Mouse (Mus musculus): Measurements from ENCODE around the gene Etnk1.

Etnk1 gene

DNA sequence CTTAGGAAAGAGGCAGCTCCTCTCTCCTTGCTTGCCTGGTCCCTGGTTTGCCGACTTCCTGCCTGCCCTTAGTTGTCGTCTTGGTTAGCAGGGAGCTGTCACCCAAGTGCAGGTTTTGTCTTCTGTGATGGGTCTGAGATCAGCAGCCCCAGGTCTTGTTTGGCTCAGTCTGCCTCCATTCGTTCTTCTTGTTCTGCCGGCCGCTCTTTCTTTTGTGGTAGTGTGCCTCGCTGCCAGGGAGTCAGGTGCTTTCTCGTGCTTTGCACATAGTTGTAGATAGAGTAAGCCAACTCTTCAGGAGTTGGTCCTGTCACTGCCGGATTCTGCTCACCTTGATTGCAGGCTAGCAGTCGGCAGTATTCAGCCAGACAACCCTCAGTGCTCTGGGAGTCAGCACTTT, 9.6 kb downstream of the Etnk1 start:
- ChIA-PET POLR2A (interaction anchor here (0.5 to 14.8 kb wide), 27 partner anchors 8 to 139 kb away, joined by 3 to 306 read pairs (median 7); partner anchors contain the start of gene Etnk1 (in 2 of the 4)), CTCF (interaction anchor here in 2 of 4 experiments (0.6 to 2.1 kb wide), 5 partner anchors 12 to 141 kb away, joined by 3 to 13 read pairs (median 4); no protein-coding TSS in a partner anchor)

DNA sequence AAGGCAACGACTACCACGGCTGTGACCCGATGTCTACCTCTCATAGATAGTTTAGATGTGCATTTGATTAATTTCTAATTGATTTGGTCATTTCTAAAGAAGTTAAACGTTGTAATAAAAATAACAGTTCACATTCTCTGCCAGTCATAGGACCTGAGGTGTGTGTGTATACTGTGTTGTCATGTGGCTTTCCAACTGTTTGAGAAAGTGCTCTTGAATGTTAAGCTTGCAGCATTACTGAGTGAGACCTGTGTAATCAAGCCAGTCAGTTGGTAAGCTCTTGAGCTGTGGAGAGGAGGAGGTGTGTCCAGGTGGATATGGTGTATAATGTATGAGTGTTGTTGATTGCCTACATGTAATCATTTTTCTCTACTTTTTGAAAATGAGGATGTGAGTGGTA, 12.2 kb downstream of the Etnk1 start:
- ChIA-PET CTCF (interaction anchor here in 1 of 4 experiments (0.8 kb wide), 1 partner anchor 10 kb away, joined by 3 read pairs; no protein-coding TSS in a partner anchor), POLR2A (interaction anchor here (0.6 to 14.8 kb wide), 14 partner anchors 8 to 144 kb away, joined by 3 to 306 read pairs (median 4); partner anchors contain the start of gene Etnk1 (in 1 of the 4))

DNA sequence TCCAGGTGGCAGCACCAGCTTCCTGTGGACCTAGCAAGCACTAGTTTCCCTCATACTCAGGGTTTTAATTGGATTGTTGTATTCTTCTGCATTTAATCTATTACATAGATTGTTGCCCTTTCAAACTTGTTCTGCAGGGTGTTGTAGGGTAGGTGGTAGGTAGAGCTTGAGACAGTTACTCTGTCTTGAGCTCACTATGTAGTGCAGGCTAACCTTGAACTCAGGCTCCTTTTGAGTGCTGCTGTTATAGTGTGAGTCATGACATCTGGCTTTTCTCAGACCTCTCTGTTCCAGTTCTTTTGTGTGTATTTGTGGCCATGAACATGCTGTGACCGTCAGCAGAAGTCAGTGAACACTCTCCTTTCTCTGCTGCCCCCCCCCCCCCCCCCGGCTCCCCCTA, 12.7 kb downstream of the Etnk1 start:
- POLR2A ChIA-PET = interaction anchor here (0.6 to 14.8 kb wide), 17 partner anchors 8 to 144 kb away, joined by 3 to 306 read pairs (median 4); partner anchors contain the start of gene Etnk1 (in 2 of the 4)
- CTCF ChIA-PET = interaction anchor here in 1 of 4 experiments (0.8 kb wide), 1 partner anchor 9 kb away, joined by 3 read pairs; no protein-coding TSS in a partner anchor

DNA sequence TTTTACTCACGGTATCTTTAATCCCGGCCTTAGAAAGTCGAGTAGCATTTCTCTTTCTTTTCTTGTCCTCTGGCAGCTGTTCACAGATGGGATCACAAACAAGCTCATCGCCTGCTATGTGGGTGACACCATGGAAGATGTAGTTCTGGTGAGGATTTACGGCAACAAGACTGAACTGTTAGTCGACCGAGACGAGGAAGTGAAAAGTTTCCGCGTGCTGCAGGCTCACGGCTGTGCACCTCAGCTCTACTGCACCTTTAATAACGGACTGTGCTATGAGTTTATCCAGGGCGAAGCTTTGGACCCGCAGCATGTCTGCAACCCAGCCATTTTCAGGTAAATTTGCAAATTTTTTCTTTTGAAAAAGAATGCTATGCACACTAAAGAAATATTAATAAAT, 13.5 kb downstream of the Etnk1 start:
- CTCF ChIA-PET = interaction anchor here in 2 of 4 experiments (0.5 to 0.6 kb wide), 2 partner anchors 11 to 1785 kb away, joined by 3 read pairs; no protein-coding TSS in a partner anchor
- POLR2A ChIA-PET = interaction anchor here in 3 of 4 experiments (0.6 to 14.8 kb wide), 16 partner anchors 8 to 115 kb away, joined by 3 to 306 read pairs (median 4); partner anchors contain the start of gene Etnk1 (in 2 of the 3)

DNA sequence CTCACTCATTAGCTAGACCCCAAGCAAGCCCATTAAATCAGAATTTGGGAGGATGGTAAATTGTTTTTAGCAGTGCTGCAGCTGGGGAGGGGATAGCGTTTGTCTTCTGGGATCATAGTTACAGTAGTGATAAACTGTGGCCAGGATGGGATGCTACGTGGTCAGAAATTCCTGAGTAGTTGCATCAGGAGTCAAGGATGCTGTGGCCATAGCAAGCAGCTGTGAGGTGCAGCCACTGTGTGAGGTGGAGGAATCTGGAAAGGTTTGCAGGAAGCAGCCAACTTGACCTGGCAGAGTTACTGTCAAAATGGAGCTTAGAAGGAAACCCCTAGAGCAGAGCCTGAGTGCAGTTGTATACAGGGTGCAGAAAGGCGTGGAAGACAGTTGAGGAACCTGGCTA, 17.1 kb downstream of the Etnk1 start:
- ChIA-PET POLR2A (interaction anchor here (0.7 to 8.9 kb wide), 14 partner anchors 9 to 98 kb away, joined by 3 to 66 read pairs (median 4); partner anchors contain the start of gene Etnk1 (in 1 of the 4)), CTCF (interaction anchor here in 3 of 4 experiments (1.0 to 1.7 kb wide), 3 partner anchors 9 to 10 kb away, joined by 3 to 5 read pairs (median 4); no protein-coding TSS in a partner anchor)

DNA sequence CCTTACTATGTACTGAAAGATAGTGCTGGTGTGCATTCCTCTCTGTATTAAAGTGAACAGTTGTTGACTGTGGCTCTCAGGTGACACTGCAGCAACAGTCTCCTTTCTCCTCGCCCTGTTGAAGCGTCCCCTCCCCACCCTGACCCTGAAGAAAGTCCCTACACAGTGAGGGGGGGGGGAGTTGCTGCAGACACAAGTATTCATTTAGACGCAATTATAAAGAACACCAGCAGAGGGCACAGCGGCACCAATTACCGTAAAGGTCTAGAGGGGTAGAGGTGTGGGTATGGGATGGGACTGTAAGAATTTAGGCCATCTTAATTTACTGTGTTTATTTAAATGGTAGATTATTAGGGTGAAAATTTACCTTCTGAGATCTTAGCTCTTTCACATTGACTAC, 17.7 kb downstream of the Etnk1 start:
- POLR2A ChIA-PET = interaction anchor here (0.7 to 8.9 kb wide), 19 partner anchors 9 to 99 kb away, joined by 3 to 66 read pairs (median 3); partner anchors contain the start of gene Etnk1 (in 1 of the 4)
- CTCF ChIA-PET = interaction anchor here in 3 of 4 experiments (0.5 to 1.7 kb wide), 6 partner anchors 10 to 174 kb away, joined by 3 to 5 read pairs (median 4); no protein-coding TSS in a partner anchor

DNA sequence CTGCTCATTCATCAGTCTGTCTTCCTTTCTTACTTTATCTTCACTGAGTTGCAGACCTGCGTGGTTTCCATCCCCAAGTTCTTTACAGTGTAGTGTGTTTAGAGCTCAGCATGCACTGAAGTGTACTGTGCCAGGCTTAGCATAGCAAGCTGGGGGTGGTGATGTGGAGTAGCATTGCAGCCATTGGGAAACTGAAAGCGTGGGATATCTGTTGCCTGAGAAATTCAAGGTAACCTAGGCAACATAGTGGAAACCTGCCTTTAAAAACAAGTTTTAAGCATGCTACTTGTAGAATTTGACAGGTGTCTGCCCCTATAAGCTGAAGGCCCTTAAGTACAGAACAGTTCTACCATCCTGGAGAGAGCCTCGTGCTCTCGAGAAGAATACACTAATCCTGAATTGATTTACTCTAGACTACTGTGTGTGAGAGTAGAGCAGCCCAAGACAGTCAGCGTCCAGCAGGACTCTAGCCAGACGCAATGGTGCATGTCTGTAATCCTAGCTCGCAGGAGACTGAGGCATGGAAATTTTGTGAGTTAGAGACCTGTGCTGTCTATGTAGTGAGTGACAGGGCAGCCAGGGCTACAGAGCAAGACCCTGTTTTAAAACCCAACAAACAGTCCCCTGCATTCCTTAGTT, 23.9 kb downstream of the Etnk1 start:
- CTCF ChIA-PET = interaction anchor here in 3 of 4 experiments (0.5 to 1.3 kb wide), 3 partner anchors 28 to 170 kb away, joined by 3 to 7 read pairs (median 5); no protein-coding TSS in a partner anchor
- POLR2A ChIA-PET = interaction anchor here in 2 of 4 experiments (0.5 to 4.0 kb wide), 6 partner anchors 8 to 1590 kb away, joined by 3 to 17 read pairs (median 5); no protein-coding TSS in a partner anchor

DNA sequence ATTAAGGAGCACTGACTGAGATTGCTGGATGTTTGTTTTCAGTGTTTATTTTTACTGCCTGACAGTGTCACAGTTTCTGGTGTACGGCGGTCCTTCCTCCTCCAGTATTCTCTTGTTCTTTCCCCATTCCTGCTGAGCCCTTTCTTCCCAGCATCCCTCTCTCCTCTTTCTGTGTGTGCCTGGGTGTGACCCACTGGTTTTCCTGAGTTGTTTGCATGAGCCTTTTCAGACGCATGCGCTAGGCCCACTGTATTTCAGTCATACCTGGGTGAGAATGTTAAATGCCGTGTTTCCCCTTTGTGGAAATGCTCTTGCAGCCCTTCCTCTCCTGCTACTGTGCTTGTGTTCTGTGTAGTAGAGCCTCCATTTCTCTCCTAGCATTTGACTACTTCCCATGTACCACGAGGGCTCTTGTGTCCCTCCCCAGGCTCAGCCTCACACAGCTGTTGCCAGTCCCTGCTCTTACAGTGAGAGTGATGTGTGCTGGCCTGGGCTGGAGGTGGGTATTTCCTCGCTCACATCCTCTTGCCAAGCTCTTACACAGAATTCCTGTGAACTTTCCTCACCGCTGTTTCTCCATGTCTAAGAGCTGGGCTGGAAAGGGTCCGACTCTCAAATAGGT, 24.6 kb downstream of the Etnk1 start:
- ChIA-PET POLR2A (interaction anchor here in 2 of 4 experiments (0.6 to 4.0 kb wide), 7 partner anchors 8 to 1590 kb away, joined by 3 to 17 read pairs (median 5); no protein-coding TSS in a partner anchor), CTCF (interaction anchor here (0.5 to 1.7 kb wide), 4 partner anchors 17 to 171 kb away, joined by 3 to 7 read pairs (median 3); no protein-coding TSS in a partner anchor)

DNA sequence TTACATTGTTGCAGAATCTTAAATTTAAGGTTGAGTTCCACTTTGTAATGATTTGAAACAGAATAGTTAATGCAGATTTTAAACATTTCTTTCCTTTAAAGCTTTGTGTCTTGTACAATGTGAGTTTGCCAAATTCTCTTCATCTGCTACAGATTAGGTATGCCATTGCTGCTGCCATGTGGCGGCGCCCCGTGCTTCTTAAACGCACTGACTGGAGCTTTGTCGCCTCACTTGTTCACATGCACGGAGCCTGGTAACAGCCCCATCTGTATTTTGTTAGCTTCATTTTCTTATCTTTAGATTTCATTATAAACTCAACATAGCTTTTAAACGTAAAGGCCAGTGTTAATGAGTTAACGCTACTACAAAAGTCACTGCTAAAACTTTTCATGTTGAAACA, 25.7 kb downstream of the Etnk1 start:
- POLR2A ChIA-PET = interaction anchor here in 2 of 4 experiments (0.6 to 2.3 kb wide), 7 partner anchors 15 to 116 kb away, joined by 3 to 8 read pairs (median 5); no protein-coding TSS in a partner anchor
- CTCF ChIA-PET = interaction anchor here in 1 of 4 experiments (1.7 kb wide), 1 partner anchor 18 kb away, joined by 3 read pairs; no protein-coding TSS in a partner anchor

DNA sequence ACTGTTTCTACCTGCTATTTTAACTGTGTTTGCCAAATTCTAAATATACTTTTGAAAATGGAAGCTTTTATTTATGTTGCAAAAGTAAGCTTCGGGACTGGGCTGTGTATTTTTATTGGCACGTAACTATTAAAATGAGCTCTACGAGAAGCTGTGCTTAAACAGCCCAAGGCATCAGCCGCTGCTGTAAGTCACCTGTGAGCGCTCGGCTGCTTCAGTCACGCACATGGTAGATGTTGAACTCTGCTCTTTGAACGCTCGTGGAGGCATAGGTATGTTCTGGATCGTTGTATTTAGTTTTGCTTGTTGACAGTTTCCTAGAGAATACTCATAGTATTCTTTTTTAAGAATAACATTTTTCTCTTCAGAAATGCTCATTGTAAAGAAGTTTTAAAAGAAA, 26.1 kb downstream of the Etnk1 start:
- POLR2A ChIA-PET = interaction anchor here in 1 of 4 experiments (1.1 to 2.2 kb wide), 6 partner anchors 10 to 117 kb away, joined by 3 to 8 read pairs (median 4); no protein-coding TSS in a partner anchor
- CTCF ChIA-PET = interaction anchor here in 1 of 4 experiments (1.7 kb wide), 1 partner anchor 18 kb away, joined by 3 read pairs; no protein-coding TSS in a partner anchor

DNA sequence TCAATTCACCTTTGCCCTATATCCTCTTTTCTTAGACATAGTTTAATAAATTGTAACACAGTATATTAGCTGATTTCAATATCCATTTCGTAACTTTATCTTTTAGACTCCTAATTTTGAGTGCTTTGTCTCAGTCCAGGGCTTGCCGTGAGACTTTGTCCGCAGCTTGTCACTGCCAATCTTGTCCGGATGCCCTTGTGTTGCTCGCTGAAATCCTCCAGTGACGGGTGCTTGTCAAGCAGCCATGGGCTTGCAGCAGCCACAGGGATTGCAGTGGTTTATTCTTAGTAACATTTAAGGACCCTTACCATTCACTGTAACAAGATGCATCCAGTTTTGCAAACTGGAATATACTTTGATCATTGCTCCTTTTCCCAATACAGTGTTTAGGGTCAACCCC, 26.6 kb downstream of the Etnk1 start:
- CTCF ChIA-PET = interaction anchor here in 3 of 4 experiments (0.6 to 1.7 kb wide), 4 partner anchors 9 to 1049 kb away, joined by 3 to 4 read pairs (median 3); no protein-coding TSS in a partner anchor
- POLR2A ChIA-PET = interaction anchor here in 1 of 4 experiments (1.1 to 2.2 kb wide), 6 partner anchors 10 to 117 kb away, joined by 3 to 8 read pairs (median 4); no protein-coding TSS in a partner anchor

DNA sequence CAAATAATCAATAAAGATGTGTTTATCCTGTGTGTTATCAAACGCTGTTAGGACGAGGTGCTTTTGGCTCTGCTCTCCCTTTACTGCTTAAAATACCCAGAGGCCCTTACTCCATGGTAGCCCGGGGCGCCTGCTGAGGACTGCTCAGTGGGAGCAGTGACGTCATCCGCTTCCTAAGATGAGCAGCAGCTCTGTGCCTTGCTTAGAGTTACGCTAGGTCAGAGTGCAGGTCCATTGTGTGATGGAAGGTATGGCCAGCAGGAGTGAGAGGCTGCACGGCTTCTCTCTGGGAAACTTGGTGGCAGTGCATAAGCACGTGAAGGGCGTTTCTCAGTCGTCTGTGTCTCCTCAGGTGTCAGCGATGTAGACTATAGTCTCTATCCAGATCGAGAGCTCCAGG, 30.0 kb downstream of the Etnk1 start:
- ChIA-PET CTCF (no interaction called here), POLR2A (interaction anchor here in 2 of 4 experiments (0.5 to 2.3 kb wide), 9 partner anchors 8 to 168 kb away, joined by 3 to 11 read pairs (median 3); no protein-coding TSS in a partner anchor)

DNA sequence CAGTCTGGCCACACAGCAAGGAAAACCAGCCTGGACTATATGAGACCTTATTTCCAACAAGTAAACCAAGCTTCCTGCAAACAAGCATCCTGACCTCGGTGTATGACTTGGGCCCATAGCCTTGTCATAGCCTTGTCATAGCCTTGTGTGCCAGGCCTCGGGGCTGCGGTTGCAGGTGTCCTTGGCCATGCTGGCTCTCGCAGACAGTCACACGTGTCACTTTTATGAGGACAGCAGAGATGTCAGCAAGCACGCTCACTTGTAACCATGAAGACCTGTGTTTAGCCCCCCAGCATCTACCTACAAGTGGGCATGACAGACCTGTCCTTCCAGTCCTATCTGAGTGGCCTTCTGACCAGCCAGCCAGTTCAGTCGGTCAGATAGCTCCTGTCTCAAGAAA, 31.4 kb downstream of the Etnk1 start:
- CTCF ChIA-PET = interaction anchor here in 1 of 4 experiments (0.8 kb wide), 1 partner anchor 1054 kb away, joined by 6 read pairs; no protein-coding TSS in a partner anchor
- POLR2A ChIA-PET = interaction anchor here in 2 of 4 experiments (0.6 to 2.3 kb wide), 6 partner anchors 9 to 21 kb away, joined by 3 to 11 read pairs (median 3); no protein-coding TSS in a partner anchor

DNA sequence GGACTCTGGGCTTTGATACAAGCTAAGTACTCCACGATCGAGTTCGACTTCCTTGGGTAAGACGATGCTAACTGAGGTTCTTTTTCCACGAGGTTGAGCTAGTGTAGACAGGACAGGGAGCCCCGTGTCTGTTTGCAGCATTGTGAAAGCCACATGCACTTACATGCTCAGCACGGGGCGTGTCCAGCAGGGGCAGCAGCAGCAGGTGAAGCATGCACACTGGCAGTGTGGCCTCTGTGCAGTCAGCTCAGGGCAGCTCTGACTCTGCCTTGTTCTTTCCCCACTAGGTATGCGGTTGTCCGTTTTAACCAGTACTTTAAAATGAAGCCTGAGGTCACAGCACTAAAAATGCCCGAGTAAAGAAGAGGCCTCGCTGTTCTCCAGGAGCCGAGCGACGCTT, 36.1 kb downstream of the Etnk1 start:
- ChIA-PET POLR2A (no interaction called here), CTCF (interaction anchor here in 1 of 4 experiments (0.6 kb wide), 1 partner anchor 16 kb away, joined by 3 read pairs; no protein-coding TSS in a partner anchor)

DNA sequence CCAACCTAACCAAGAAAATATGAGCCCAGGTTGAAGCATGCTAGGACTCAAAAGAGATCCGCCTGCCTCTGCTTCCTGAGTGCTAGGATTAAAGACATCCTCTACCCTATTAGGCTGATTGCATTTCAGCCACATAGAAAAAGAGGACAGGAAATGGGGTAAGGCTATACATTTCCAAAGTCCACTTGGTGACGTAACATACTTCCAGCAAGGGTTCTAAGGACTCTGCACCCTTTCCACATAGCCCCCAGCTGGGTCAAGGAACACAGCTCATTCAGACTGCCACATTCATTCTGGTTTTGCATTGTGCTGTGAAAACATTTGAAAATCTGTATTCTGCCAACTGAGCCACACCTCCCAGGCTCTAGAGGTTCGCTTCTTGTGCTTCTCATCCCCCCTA, 41.9 kb downstream of the Etnk1 start:
- ChIA-PET CTCF (interaction anchor here in 1 of 4 experiments (1.5 kb wide), 1 partner anchor 10 kb away, joined by 3 read pairs; no protein-coding TSS in a partner anchor), POLR2A (interaction anchor here in 1 of 4 experiments (0.6 to 2.5 kb wide), 4 partner anchors 11 to 44 kb away, joined by 3 to 8 read pairs (median 6); no protein-coding TSS in a partner anchor)

DNA sequence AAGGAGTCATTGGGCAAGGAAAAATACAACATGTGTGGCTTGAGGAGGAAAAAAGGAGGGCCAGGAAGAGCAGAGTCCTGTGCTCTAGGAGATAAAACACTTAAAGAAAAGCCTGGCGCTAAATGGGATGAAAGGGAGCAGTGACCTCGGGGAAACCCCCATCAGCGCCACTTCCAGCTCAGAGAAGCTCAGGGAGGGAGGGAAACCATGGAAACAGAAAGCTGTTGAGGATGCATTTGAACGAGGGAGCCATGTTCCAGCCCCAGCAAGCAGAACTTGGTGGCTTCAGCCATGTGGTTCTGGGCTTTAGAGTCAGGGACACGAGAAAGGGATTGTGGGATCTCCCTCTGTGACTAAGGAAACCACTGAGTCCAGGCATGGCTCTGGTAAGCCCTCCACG, 45.7 kb downstream of the Etnk1 start:
- ChIA-PET POLR2A (interaction anchor here in 1 of 4 experiments (1.3 to 1.7 kb wide), 2 partner anchors 8 to 55 kb away, joined by 3 to 7 read pairs; no protein-coding TSS in a partner anchor), CTCF (no interaction called here)

DNA sequence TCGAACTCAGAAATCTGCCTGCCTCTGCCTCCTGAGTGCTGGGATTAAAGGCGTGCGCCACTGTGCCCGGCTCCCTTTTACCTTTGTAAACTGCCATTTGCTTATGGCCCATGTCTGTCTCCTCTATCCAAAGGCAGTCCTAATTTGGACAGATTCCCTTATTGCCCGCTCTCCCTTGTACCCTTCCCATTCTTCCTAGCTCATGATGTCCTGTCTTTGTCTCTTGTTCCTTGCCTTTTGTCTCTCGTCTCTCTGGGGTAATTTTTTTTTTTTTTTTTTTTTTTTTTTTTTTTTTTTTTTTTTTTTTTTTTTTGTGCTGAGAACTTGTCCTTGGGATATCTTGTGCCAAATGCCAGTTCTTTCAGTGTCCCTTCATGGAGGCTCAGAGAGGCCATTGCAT, 46.4 kb downstream of the Etnk1 start:
- ChIA-PET POLR2A (interaction anchor here in 1 of 4 experiments (0.6 to 1.7 kb wide), 5 partner anchors 9 to 1851 kb away, joined by 3 to 7 read pairs (median 3); no protein-coding TSS in a partner anchor), CTCF (interaction anchor here in 2 of 4 experiments (0.6 to 0.7 kb wide), 2 partner anchors 139 to 887 kb away, joined by 4 to 8 read pairs; no protein-coding TSS in a partner anchor)

DNA sequence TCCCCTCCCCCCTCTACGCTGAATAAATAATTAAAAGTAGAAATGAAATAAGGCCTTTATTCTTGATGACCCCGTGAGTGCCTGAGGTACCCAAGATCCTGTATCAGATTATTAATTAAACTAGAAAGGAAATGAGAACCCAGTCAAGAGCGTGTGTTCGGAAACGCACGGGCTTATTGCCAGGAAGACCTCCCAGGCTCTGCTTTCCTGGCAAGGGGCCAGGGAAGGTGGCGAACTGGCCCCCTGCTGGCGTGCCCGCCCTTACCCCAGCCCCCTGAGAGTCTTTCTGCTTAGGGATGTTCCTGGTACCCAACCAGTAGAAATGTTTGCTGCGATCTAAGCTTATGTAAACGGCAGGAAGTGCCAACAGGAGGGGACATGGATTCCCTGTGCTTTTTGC, 49.2 kb downstream of the Etnk1 start:
- CTCF ChIA-PET = no interaction called here
- POLR2A ChIA-PET = interaction anchor here in 1 of 4 experiments (1.4 kb wide), 1 partner anchor 41 kb away, joined by 3 read pairs; no protein-coding TSS in a partner anchor

All from embryonic stem cell, embryonic (primary cell).